Mouse (Mus musculus) kidney, embryonic 16.5 days (tissue): ENCODE data around the gene Rab35. TPM values are rescaled to one million over a fixed set of nuclear protein-coding genes. Genes with fewer than 3 reads are reported as not detected.
A peak's percentile ranks its signal among the peaks of the same experiment; 100 is the strongest.

Experiments
- ATAC-seq: fragments of 200-750 bp; cut with Nextera tagmentation; 2 replicates; pipeline ENCODE4 v1.8.0; 2017; ENCODE audit warnings: moderate TSS enrichment; ENCODE audit not compliant: low FRiP score, low TSS enrichment
- H3K27ac ChIP-seq: fragments of 300-500 bp; sonication (generic); 2 replicates; pipeline ENCODE4 v1.5.1; 2014; ENCODE audit warnings: low read length
- H3K27me3 ChIP-seq: fragments of 300-500 bp; sonication (generic); 2 replicates; pipeline ENCODE4 v1.6.1; 2014; ENCODE audit warnings: low read length, control low read depth, mixed read lengths; ENCODE audit not compliant: insufficient read depth
- H3K36me3 ChIP-seq: fragments of 300-500 bp; sonication (generic); 2 replicates; pipeline ENCODE4 v1.6.1; 2014; ENCODE audit warnings: low read length, control low read depth, mixed read lengths; ENCODE audit not compliant: insufficient read depth
- H3K4me1 ChIP-seq: fragments of 300-500 bp; sonication (generic); 2 replicates; pipeline ENCODE4 v1.6.1; 2014; ENCODE audit warnings: low read length, control low read depth, mixed read lengths; ENCODE audit not compliant: insufficient read depth
- H3K4me2 ChIP-seq: fragments of 300-500 bp; sonication (generic); replicated peaks from 2 replicates; pipeline ENCODE4 v1.6.1; 2014; ENCODE audit warnings: low read depth, low read length
- H3K4me3 ChIP-seq: fragments of 300-500 bp; sonication (generic); 2 replicates; pipeline ENCODE4 v1.5.1; 2014; ENCODE audit warnings: mild to moderate bottlenecking, low read length
- H3K9ac ChIP-seq: fragments of 300-500 bp; sonication (generic); replicated peaks from 2 replicates; pipeline ENCODE4 v1.6.1; 2014; ENCODE audit warnings: low read length
- H3K9me3 ChIP-seq: fragments of 300-500 bp; sonication (generic); 2 replicates; pipeline ENCODE4 v1.6.1; 2016; ENCODE audit warnings: low read length, control low read depth
- WGBS: fragments of 180-500 bp; shearing (Covaris S2); extraction: QIAGEN DNeasy Blood & Tissue Kit; methylation state at CpG from one replicate; pipeline ENCODE4 v1.1.7; 2014; 5-methylcytosine and 5-hydroxymethylcytosine counted together
- polyA plus RNA-seq: library from polyadenylated mRNA; unstranded; fragments of >200 nt; fragmentation: Nextera tagmentation; extraction: Ambion mirVana; gene quantifications from 2 replicates; pipeline ENCODE4 v1.2.1, GENCODE M21; 2015

Rab35 gene
- polyA plus RNA-seq = 5.8 and 10.7 TPM in 2 replicates

DNA sequence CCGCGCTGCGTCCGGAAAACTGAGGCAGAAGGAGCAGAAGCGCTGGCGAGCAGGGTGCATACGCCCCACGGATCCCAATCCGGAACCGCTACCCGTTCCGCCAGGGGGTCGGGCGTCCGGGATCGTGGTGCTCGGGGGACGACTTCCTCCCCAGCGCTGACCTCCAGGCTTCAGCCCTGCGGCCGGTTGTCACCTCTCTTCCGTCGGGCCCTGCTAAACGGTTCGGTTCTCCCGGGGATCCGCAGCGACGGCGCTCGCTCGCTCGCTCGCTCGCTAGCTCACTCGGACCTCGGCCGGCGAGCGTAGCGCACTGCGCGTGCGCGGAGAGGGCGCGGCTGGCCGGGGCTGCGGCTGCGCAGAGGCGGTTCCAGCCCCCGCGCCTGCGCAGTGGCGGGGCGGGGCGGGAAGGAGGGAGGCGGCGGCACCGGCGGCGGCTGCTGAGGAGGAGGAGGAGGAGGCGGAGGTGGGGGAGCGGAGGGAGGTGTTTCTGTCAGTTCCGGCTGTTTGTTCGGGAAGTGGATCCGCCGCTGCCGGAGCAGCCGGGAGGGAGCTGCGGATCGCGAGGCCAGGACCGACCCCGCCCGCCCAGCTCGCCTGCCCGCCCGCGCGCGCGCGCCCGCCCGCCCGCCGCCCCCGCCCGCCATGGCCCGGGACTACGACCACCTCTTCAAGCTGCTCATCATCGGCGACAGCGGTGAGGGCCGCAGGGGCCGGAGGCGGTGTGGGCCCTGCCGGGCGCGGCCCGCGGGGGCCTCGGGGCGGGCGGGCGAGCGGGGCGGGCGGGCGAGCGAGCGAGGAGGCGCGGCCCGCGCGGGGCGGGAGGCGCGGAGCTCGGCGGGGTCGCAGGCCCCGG, at the start of gene Rab35:
Gene Rab35, plus strand, starts transcription at position 404 of the 853 bp plus-strand sequence.
- H3K9me3 ChIP-seq = no peaks in the 10 kb centered on the region
- peak within 1 kb of the TSS; percentile 91 for H3K4me3 ChIP-seq
- peak within 1 kb of the TSS; percentile 91 for H3K9ac ChIP-seq
- ATAC-seq = peak; percentile 86
- peak within 1 kb of the TSS; percentile 81 for H3K27ac ChIP-seq
- under 1% methylated on average over 71 of the region's 125 CpGs for WGBS
- H3K27me3 ChIP-seq = no peaks in the 10 kb centered on the region
- H3K4me1 ChIP-seq = peaks cover 30% of the 10 kb centered on the region
- no peaks in the 10 kb centered on the region for H3K36me3 ChIP-seq
- H3K4me2 ChIP-seq = peak within 1 kb of the TSS; percentile 68

DNA sequence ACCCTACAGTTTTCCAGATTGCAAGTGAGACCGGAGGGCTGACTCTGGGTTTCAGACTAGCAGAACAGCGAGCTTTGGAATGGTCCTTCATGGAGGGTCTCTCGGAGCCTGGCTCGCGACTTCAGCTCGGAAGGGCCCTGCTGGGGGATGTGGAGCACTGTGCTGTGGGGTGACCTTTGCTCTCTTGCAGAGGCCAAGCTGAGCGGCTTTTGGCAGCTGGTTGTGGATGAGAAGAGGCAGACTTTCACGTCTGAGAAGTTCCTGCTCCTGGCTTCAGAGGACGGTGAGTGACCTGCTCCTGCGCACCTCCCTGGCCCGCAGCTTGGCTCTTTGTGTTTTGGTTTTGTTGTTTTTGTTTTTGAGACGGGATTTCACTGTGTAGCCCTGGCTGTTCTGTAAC, 46.1 kb upstream of the Rab35 start:
- Histone ChIP-seq H3K36me3 (peaks cover 86% of the 10 kb centered on the region), H3K4me2 (no peak overlapping the region), H3K9me3 (peaks cover 20% of the 10 kb centered on the region), H3K9ac (no peak overlapping the region), H3K27me3 (no peaks in the 10 kb centered on the region), H3K4me1 (no peaks in the 10 kb centered on the region), H3K4me3 (no peak overlapping the region), H3K27ac (no peak overlapping the region)
- WGBS = 83% methylated on average over 12 of the region's 12 CpGs
- ATAC-seq = no peak

DNA sequence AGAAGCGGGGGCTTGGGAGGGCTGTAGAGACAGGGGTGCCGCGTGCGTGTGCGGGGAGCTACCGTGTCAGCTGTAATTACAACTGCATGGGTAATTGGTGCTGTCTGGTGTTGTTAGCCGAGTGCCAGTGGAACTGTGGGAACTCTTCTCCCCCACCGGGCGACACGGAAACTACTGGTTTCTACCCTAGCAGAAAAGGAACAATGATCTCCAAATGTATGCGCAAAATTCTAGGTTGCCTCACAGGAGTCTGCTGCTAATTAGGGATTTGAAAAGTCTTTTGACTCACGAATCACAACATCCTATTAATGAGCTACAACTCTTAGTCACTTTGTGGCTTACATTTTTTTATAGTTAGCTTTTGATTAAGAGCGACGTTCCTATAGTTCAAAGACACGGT, 45.5 kb upstream of the Rab35 start:
- Histone ChIP-seq H3K27me3 (no peaks in the 10 kb centered on the region), H3K9ac (no peak overlapping the region), H3K4me3 (no peak overlapping the region), H3K4me1 (no peaks in the 10 kb centered on the region), H3K27ac (no peak overlapping the region), H3K36me3 (peaks cover 86% of the 10 kb centered on the region), H3K9me3 (peaks cover 20% of the 10 kb centered on the region), H3K4me2 (no peak overlapping the region)
- 89% methylated on average over 15 of the region's 15 CpGs for WGBS
- no peak for ATAC-seq

DNA sequence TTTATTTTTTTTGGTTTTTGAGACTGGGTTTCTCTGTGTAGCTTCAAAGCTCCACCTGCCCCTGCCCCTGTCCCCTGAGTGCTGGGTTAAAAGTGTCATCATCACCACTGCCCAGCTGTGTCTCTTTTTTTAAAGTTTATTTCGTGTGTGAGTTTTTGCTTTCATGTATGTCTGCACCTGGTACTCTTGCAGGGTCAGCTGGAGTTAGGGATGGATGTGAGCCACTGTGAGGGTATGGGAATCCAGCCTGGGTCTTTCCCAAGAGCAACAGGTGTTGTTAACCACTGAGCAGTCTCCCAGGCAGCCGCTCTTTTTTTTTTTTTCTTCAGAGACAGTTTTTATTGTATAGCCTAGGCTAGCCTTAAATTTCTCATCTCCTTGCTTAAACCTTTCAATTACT, 44.9 kb upstream of the Rab35 start:
- Histone ChIP-seq H3K4me3 (no peak overlapping the region), H3K9me3 (peaks cover 16% of the 10 kb centered on the region), H3K4me1 (no peaks in the 10 kb centered on the region), H3K27ac (no peak overlapping the region), H3K36me3 (peaks cover 85% of the 10 kb centered on the region), H3K4me2 (no peak overlapping the region), H3K27me3 (no peaks in the 10 kb centered on the region), H3K9ac (no peak overlapping the region)
- 91% methylated on average over 2 of the region's 2 CpGs for WGBS
- ATAC-seq = no peak

DNA sequence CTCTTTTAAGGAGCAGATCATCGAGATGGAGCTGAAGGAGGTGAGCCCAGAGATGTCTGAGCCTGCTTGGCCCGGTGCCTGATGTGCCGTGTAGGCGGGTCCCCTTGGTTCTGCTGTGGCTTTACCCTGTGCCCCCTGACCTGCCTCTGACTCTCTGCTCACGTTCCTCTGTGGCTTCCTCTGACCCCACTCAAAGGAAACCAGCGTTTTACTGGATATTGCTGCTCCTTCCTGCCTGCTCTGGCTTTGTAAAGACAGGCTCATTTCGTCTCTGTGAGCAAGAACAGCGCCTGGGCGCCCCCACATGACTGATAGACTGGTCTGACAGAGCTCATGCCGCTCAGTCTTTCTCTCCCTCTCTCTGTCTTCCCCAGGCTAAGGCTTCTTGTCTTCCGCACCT, 40.7 kb upstream of the Rab35 start:
- WGBS = 69% methylated on average over 11 of the region's 11 CpGs
- H3K36me3 ChIP-seq = peaks cover 87% of the 10 kb centered on the region
- no peak for ATAC-seq
- H3K4me3 ChIP-seq = no peak overlapping the region
- no peaks in the 10 kb centered on the region for H3K4me1 ChIP-seq
- H3K9ac ChIP-seq = no peak overlapping the region
- no peaks in the 10 kb centered on the region for H3K9me3 ChIP-seq
- no peaks in the 10 kb centered on the region for H3K27me3 ChIP-seq
- H3K4me2 ChIP-seq = no peak overlapping the region
- H3K27ac ChIP-seq = no peak overlapping the region

DNA sequence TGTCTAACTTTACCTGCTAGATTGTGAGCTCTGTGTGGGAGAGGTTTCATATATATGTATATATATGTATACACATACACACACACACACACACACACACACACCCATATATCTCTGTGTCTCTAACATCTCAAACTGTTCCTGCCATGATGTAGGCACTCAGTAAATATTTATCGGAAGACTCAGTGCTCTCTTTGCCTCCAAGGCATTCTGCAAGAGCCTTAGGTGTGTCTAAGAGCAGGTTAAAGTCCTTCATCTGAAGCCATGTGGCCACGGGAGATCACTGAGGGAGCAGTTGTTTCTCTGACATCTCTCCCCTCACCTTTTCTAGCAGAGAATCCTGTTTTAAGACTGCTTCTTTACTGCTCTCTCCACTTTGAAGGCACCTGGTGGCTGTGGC, 40.2 kb upstream of the Rab35 start:
- 83% methylated on average over 2 of the region's 2 CpGs for WGBS

DNA sequence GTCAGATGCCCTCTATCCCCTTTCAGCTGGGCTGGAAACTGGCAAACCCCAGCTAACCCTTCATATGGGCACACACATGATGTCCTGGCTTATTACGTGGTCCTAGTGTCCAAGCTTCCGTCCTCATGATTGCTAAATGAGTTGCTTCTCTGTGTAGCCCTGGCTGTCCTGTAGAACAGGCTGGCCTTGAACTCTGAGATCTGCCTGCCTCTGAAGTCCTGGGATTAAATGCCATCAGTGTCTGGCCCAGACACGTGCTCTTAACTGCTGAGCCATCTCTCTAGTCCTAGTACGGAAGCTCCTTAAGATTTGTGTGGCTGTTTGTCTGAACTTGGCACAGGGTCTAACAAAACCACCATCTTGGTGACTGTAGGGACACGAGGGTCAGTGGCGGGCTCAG, 28.1 kb upstream of the Rab35 start:
- 89% methylated on average over 6 of the region's 6 CpGs for WGBS
- Histone ChIP-seq H3K4me3 (no peak overlapping the region), H3K27me3 (no peaks in the 10 kb centered on the region), H3K27ac (no peak overlapping the region), H3K9ac (no peak overlapping the region), H3K36me3 (peaks cover 81% of the 10 kb centered on the region), H3K4me2 (no peak overlapping the region), H3K4me1 (no peaks in the 10 kb centered on the region), H3K9me3 (no peaks in the 10 kb centered on the region)
- no peak for ATAC-seq

More for the DNA sequence above, 40.2 kb upstream of the Rab35 start:
- H3K27me3 ChIP-seq = no peaks in the 10 kb centered on the region
- H3K4me2 ChIP-seq = no peak overlapping the region
- H3K27ac ChIP-seq = no peak overlapping the region
- ATAC-seq = no peak
- no peaks in the 10 kb centered on the region for H3K9me3 ChIP-seq
- H3K4me1 ChIP-seq = no peaks in the 10 kb centered on the region
- no peak overlapping the region for H3K9ac ChIP-seq
- H3K36me3 ChIP-seq = peaks cover 87% of the 10 kb centered on the region
- H3K4me3 ChIP-seq = no peak overlapping the region

DNA sequence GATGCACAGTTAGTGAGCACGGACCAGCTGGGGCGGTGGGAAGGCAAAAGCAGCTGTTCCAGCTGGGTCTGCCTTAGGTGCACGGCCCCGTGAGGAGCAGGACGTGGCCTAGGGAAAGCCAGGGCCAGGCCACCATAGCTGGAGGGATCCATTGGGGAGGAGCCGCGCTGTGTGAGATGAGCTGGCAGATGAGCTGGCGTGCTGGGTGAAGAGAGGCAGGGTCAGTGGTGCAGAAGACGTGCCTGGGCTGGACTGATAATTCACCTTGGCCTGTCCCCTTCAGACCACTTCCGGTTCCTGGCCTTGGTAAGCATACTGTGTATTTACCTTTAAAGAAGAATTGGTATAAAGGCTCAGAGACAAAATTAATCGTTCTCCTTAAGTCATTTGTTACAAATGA, 20.1 kb upstream of the Rab35 start:
- no peak overlapping the region for H3K27ac ChIP-seq
- 91% methylated on average over 11 of the region's 11 CpGs for WGBS
- no peak overlapping the region for H3K4me3 ChIP-seq
- H3K27me3 ChIP-seq = no peaks in the 10 kb centered on the region
- H3K36me3 ChIP-seq = peaks cover 79% of the 10 kb centered on the region
- no peak overlapping the region for H3K9ac ChIP-seq
- no peak overlapping the region for H3K4me2 ChIP-seq
- ATAC-seq = no peak
- H3K9me3 ChIP-seq = no peaks in the 10 kb centered on the region
- H3K4me1 ChIP-seq = no peaks in the 10 kb centered on the region

DNA sequence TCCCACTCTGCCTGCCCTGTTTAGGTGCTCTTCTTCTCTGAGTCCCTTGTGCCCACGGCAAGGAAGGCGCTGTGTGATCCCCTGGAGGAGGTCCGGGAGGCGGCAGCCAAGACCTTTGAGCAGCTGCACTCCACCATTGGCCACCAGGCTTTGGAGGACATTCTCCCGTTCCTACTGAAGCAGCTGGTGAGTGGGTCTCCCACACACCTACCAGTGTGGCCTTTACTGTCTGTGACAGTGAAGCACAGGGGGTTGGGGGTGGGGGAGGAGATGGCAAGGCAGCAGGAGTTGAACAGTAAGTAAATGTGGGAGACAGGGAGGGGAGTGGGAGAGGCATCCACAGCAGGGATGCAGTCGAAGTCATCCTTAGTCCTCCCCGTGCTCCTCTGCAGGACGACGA, 18.4 kb upstream of the Rab35 start:
- WGBS = 83% methylated on average over 9 of the region's 9 CpGs
- no peak overlapping the region for H3K9ac ChIP-seq
- H3K36me3 ChIP-seq = peaks cover 85% of the 10 kb centered on the region
- no peak overlapping the region for H3K27ac ChIP-seq
- H3K4me2 ChIP-seq = no peak overlapping the region
- H3K4me3 ChIP-seq = no peak overlapping the region
- H3K27me3 ChIP-seq = no peaks in the 10 kb centered on the region
- H3K9me3 ChIP-seq = no peaks in the 10 kb centered on the region
- no peak for ATAC-seq
- H3K4me1 ChIP-seq = no peaks in the 10 kb centered on the region

DNA sequence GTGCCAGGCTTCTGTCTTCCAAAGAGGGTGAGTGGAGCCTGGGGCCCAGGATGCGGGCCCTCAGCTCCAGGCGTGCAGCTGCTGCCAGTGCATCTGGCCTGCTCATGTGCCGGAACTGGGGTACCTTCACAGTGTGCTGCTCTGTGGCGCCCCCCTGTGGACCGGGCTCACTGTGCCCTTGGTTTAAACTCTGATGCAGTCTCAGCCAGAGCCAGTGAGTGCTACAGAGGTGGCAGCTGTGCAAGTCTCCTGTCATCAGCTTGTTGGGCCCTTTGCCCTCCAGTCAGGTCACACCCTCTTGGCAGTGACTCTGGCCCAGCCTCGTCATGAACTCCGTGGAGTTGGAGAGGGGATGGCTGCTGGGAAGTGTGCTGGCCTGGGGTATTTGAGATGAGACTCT, 16.8 kb upstream of the Rab35 start:
- Histone ChIP-seq H3K27ac (no peak overlapping the region), H3K4me1 (no peaks in the 10 kb centered on the region), H3K4me3 (no peak overlapping the region), H3K27me3 (no peaks in the 10 kb centered on the region), H3K36me3 (peaks cover 83% of the 10 kb centered on the region), H3K9ac (no peak overlapping the region), H3K9me3 (no peaks in the 10 kb centered on the region), H3K4me2 (no peak overlapping the region)
- no peak for ATAC-seq
- 84% methylated on average over 7 of the region's 7 CpGs for WGBS
